Mouse (Mus musculus) bone marrow macrophage, adult 2 months (primary cell): Measurements from ENCODE around the gene Tfdp2. TPM values are rescaled to one million over a fixed set of nuclear protein-coding genes. Genes with fewer than 3 reads are reported as not detected.

Experiments used
- H3K27ac ChIP-seq: 2 replicates; pipeline ENCODE4 v1.5.1; 2012; ENCODE audit warnings: low read depth, low read length; ENCODE audit not compliant: insufficient read depth
- H3K4me1 ChIP-seq: 2 replicates; pipeline ENCODE4 v1.6.1; 2012; ENCODE audit warnings: low read length; ENCODE audit not compliant: control insufficient read depth, insufficient read depth
- H3K4me3 ChIP-seq: 2 replicates; pipeline ENCODE4 v1.5.1; 2012; ENCODE audit warnings: mild to moderate bottlenecking, low read length, moderate library complexity; ENCODE audit not compliant: insufficient read depth
- CTCF ChIP-seq: IDR thresholded peaks from 2 replicates; pipeline ENCODE4 v1.5.1; 2012; ENCODE audit warnings: low read depth, mild to moderate bottlenecking, low read length, moderate library complexity
- POLR2A ChIP-seq: IDR thresholded peaks from 2 replicates; pipeline ENCODE4 v1.6.1; 2012; ENCODE audit warnings: mild to moderate bottlenecking, low read depth, low read length, borderline replicate concordance
- polyA plus RNA-seq: library from polyadenylated mRNA; stranded (reverse); fragments of >200 nt; gene quantifications from 2 replicates; pipeline ENCODE4 v1.2.4, GENCODE M21; 2012; ENCODE audit not compliant: missing spikeins, insufficient read depth, insufficient read length

Tfdp2 gene
- polyA plus RNA-seq, 1 experiment = 13.4 TPM

- TF ChIP-seq POLR2A (no peak), CTCF (no peak)
- H3K27ac ChIP-seq = no peak overlapping the region
- H3K4me1 ChIP-seq = no peaks in the 10 kb centered on the region
- no peak overlapping the region for H3K4me3 ChIP-seq
These were observed 86.0 kb downstream of the Tfdp2 start for GRCm38 (mm10) chr9:96282082-96282481.

GRCm38 (mm10) chr9:96284916-96285315 lies 88.8 kb downstream of the Tfdp2 start:
- H3K4me3 ChIP-seq = no peak overlapping the region
- no peak overlapping the region for H3K27ac ChIP-seq
- H3K4me1 ChIP-seq = no peaks in the 10 kb centered on the region
- TF ChIP-seq CTCF (no peak), POLR2A (no peak)

GRCm38 (mm10) chr9:96292144-96292543 lies 96.1 kb downstream of the Tfdp2 start:
- Histone ChIP-seq H3K27ac (no peak overlapping the region), H3K4me3 (no peak overlapping the region), H3K4me1 (no peaks in the 10 kb centered on the region)
- TF ChIP-seq CTCF (no peak), POLR2A (no peak)

DNA sequence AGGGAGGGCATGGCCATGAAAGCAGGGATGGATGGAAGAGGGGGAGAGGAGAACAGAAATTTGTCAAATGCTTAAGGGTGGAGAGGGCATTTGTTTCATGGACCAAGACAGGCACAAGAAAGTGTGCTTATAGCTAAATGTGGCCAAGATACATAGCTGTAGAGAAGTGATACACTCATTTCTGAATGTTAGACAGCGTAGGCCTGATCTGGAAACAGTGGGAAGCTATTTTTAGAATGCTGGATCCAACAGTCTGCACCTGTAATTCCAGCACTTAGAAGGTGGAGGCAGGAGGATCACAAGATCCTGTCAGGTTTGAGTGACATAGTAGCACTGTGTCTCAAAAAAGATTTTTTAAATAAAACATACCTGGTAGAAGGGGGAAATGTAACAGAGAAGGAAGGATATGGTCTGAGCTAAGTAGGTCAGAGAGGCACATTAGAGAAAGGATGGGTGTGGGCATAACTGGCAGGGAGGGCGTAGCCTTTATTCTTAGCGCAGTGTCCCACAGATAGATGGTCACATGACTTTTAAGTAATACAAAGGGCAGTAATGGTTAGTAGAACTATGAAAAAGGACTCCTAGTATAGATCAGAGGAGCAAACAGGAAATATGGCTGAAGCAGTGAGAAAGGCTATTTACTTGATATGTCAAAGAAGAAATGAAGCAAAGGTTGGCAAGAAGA lies 103.4 kb downstream of the Tfdp2 start:
- Histone ChIP-seq H3K4me3 (no peak overlapping the region), H3K4me1 (no peaks in the 10 kb centered on the region), H3K27ac (no peak overlapping the region)
- TF ChIP-seq POLR2A (no peak), CTCF (no peak)

GRCm38 (mm10) chr9:96308816-96309215 lies 112.7 kb downstream of the Tfdp2 start:
- TF ChIP-seq POLR2A (no peak), CTCF (no peak)
- Histone ChIP-seq H3K27ac (no peak overlapping the region), H3K4me3 (no peak overlapping the region), H3K4me1 (no peaks in the 10 kb centered on the region)

- TF ChIP-seq POLR2A = no peak
- TF ChIP-seq CTCF = no peak
- H3K27ac ChIP-seq = no peak overlapping the region
These were observed 116.0 kb downstream of the Tfdp2 start for GRCm38 (mm10) chr9:96312074-96312473.

DNA sequence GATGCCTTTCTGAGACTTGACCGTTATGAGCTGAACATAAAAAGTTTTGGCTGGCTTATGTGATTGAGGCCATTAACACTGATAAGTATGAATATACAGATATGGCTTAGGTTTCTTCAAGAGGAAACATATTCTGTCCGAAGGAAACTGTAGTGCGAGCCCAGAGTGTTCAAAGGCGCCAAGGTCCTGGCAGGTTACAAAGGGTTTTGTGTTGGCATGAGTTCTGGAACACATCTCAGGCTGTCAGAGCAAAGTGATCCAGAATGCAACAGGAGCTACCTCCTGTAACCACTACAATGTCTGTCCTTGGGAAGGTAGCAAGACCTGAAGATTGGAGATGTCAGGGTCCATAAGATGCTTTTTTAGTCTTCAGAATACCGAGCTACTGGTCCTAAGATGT lies 123.3 kb downstream of the Tfdp2 start:
- H3K4me1 ChIP-seq = peaks cover 4% of the 10 kb centered on the region
- no peak overlapping the region for H3K4me3 ChIP-seq
- H3K27ac ChIP-seq = no peak overlapping the region
- no peak for TF ChIP-seq CTCF
- TF ChIP-seq POLR2A = no peak

More at GRCm38 (mm10) chr9:96312074-96312473, 116.0 kb downstream of the Tfdp2 start:
- peaks cover 4% of the 10 kb centered on the region for H3K4me1 ChIP-seq
- no peak overlapping the region for H3K4me3 ChIP-seq

GRCm38 (mm10) chr9:96320551-96320980 lies 124.5 kb downstream of the Tfdp2 start:
- Histone ChIP-seq H3K27ac (no peak overlapping the region), H3K4me1 (peaks cover 11% of the 10 kb centered on the region), H3K4me3 (no peak overlapping the region)
- TF ChIP-seq POLR2A = no peak

DNA sequence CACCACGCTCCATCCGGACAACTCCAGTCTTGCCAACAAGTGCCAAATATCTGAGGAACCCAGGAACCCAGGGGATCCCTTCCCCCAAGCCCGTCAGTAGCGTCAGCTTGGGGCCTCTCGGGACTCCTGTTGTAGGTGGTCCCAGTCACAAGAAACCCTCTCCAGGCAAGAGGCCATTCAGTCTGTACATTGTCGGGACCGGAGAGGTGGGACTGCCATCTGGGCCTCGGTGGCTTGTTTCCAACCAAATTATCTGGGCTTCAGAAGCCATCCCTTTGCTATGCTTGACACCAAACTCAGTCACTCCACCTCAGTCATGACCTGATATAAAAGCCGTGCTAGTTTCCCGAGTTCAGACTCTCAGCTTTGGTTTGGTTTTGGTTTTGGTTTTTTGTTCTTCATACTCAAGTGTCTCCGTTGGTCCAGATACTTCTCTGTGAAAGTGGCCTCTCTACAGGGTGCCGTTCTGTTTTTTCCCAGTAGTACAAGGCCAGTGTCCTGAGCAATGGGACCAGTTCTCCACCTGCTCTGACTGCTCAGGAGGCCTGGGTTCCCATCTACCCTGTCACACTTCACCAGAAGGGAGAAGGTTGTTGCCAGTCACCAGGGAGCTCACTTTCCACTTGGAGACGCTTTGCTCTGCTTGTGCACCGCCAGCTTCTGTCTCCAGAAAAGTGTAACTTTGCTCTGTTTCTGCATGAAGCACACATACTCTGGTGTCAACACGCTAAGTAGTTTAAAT lies 126.5 kb downstream of the Tfdp2 start:
- TF ChIP-seq POLR2A (no peak), CTCF (no peak)
- no peak overlapping the region for H3K27ac ChIP-seq
- no peak overlapping the region for H3K4me3 ChIP-seq
- peaks cover 24% of the 10 kb centered on the region for H3K4me1 ChIP-seq

DNA sequence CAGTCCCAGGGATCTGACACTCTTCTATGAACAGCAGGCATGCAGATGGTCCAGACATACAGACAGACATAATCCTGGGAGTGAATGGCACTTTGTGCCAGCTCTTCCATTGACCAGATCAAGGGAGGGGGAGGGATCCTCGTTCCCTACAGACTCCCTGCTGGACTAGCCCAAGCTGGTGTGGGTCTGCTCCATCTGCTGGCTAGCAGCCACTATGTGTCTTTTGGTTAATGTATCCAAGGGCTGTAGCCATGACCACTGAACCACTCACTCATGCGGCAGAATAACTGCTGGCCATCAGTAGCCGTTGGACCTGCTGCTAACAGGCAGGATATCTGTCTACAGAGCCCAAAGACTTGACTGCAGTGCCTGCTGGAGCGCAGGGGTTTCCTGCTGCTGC lies 128.4 kb downstream of the Tfdp2 start:
- H3K27ac ChIP-seq = no peak overlapping the region
- peaks cover 24% of the 10 kb centered on the region for H3K4me1 ChIP-seq
- H3K4me3 ChIP-seq = no peak overlapping the region
- no peak for TF ChIP-seq CTCF
- no peak for TF ChIP-seq POLR2A
